Mouse (Mus musculus): ENCODE data around the gene Krtap12-1.

DNA sequence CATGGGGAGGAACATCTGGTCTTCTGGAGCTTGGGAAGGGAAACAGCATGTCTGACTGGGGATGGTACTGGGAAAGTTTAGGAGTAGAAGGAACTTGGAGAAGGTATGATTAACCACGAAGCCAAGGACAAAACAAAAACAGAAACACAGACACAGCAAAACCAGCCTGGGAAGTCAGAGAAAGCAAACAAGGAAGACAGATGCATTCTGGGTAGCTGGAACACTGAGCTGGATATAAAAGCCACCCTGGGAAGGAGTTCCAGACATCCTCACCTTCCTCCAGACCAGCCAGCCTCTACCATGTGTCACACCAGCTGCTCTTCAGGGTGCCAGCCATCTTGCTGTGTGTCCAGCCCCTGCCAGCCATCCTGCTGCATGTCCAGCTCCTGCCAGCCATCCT lies 4.9 kb upstream of the Krtap12-1 start, which contains the start of gene Gm10142:
- TF ChIP-seq CTCF (IDR thresholded peaks at IDR 0.05; ENCODE audit: low read depth, low read length) = no peak
- no peak for TF ChIP-seq POLR2AphosphoS5 (IDR thresholded peaks at IDR 0.05; ENCODE audit: insufficient replicate concordance, low read depth, low read length)
- TF ChIP-seq GATA1 (IDR thresholded peaks at IDR 0.05; ENCODE audit: borderline replicate concordance, low read length) = no peak
- no peak for TF ChIP-seq TAL1 (conservative IDR thresholded peaks at IDR 0.05; ENCODE audit: low read depth, low read length)
- TF ChIP-seq GATA2 (IDR thresholded peaks at IDR 0.05; ENCODE audit: borderline replicate concordance, low read depth, low read length) = no peak

Measured in G1E (cell line).